Mouse (Mus musculus) left cerebral cortex, postnatal 25 days (tissue): ENCODE results near the gene Col6a1. TPM values are rescaled to one million over a fixed set of nuclear protein-coding genes. Genes with fewer than 3 reads are reported as not detected.

Experiments
- DNase-seq, 2 experiments: peaks; one replicate each; pipeline ENCODE4 v3.0.0; 2022; ENCODE audit warnings: low spot score in 2 of 2, mixed read lengths in 1 of 2
- intact Hi-C: fragments of 180-260 bp; cut with DNase I; formaldehyde crosslinking; loops from one replicate; pipeline ENCODE4 v1.15.1; 2025
- total RNA-seq, 2 experiments: library from RNA; stranded (reverse); gene quantifications; 2 replicates each; pipeline ENCODE4 v1.2.3; 2021

Gene Col6a1
- total RNA-seq, 2 experiments from 2014 or later: 35.8 to 45.6 TPM

DNA sequence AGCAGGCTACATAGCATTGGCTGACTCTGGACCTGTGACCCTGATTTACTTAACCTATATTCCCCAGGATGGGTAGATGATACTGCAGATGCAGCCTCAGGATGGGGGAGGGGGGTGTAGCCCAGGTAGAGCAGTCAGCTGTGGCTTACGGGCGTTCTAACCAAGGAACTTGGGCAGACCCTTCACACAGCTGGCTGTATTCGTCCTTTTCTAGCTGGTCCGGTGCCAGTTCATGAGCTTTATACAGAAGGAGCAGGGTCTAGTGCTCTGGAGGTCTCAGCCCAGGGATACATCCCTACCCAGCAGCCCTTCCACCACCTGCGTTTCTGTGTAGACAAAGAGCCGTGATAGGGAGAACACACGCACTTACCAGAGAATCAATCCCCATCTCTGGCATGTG is 1.3 kb upstream of the Col6a1 start:
- intact Hi-C loops: loop anchor here (5.0 kb wide), 1 partner anchor 260 kb away; the partner anchor contains the start of genes Mcm3ap and Ybey
- no peak for DNase-seq

DNA sequence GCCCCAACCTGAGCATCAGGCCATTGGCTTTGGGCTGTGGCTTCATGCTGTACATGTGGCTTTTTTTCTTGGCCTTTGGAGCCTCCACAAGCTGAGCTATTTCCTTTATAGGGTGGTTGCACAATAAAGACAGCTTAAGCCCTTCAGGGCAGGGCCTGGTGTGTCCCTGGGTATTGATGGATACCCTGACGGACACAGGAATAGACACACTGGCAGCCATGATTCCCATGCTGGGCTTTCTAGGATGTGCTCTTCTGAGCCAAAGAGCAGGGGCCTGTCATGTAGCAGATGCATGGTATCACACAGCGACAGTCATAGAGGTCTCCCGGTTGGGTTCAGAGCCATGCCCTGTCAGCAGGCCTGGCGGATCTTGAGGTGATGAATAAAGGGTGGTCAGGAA is 898 bp upstream of the Col6a1 start:
- DNase-seq: no peak
- intact Hi-C loops: loop anchor here (5.0 kb wide), 1 partner anchor 260 kb away; the partner anchor contains the start of genes Mcm3ap and Ybey

DNA sequence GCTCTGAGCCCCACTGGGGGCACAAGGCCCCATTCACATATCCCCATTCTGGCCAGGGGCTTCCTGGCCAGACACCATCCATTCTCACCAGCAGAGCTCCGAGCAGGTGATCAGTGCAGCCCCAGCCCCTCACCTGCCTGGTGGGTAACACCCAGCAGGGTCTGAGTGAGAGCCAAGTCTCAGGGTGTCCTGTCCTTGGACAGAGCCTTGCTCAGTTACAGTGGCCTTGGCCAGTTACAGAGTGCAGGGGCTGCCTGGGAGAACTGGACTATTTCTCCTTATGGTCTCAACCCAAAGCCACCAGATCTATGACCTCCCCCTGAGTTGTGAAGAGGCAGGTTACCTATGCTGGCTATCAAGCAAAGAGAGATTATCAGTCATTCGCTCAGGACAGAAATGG is 871 bp downstream of the Col6a1 start:
- intact Hi-C loops: loop anchor here (5.0 kb wide), 1 partner anchor 258 kb away; the partner anchor contains the start of genes Mcm3ap and Ybey
- DNase-seq: no peak

DNA sequence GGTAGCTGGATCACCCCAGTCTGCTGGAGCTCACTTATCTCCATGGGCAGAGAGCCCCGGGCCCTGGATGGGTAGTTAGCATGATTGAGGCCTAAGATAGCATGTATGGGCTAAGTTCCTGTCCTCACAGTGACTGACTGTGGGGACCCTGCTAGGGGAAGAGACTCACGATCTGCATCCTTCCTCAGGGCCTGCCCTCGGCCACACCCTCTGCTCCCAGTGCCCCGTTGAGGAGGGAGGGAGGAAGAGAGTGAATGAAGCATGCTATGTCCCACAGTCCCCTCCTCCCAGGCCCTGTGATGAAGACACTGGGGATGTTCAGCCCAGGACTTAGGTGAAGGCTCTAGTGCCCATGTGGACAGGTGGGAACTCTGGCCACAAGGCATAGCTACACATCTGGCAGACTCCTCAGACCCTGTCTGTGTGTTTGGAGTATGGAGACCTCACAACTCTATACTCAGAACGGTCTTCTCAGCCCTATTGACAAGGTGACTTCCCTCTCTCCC is 1.7 kb downstream of the Col6a1 start:
- no peak for DNase-seq
- intact Hi-C loops: no loop called here

- intact Hi-C loops: no loop called here
- no peak for DNase-seq
These were observed 3.1 kb downstream of the Col6a1 start for GRCm38 (mm10) chr10:76722751-76723450.

- intact Hi-C loops: no loop called here
- DNase-seq: no peak
These were observed 4.2 kb downstream of the Col6a1 start for GRCm38 (mm10) chr10:76721746-76722145.

DNA sequence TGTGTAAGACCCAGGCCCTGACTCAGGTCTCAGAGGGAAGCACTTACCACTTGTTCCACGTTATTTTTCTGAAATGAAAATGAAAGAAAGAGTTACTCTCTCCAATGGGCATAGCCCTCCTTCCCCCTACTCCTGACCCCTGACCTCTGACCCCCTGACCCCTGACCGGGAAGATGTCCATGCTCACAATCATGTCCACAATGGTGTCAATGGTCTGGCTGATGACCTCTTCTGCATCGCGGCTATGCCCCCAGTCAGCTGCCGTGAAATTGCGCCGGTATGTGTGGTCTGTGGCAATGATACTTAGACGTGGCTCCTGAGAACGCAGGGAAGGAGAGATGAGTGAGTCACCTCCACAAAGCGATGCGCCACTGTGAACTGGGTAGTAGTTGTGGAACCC is 4.8 kb downstream of the Col6a1 start:
- intact Hi-C loops: no loop called here

GRCm38 (mm10) chr10:76717631-76718030 is 8.3 kb downstream of the Col6a1 start:
- no peak for DNase-seq
- intact Hi-C loops: no loop called here

More for the DNA sequence above, 4.8 kb downstream of the Col6a1 start:
- no peak for DNase-seq

- intact Hi-C loops: no loop called here
- no peak for DNase-seq
These were observed 8.9 kb downstream of the Col6a1 start for GRCm38 (mm10) chr10:76717026-76717425.

- intact Hi-C loops: no loop called here
- no peak for DNase-seq
These were observed 11.7 kb downstream of the Col6a1 start for GRCm38 (mm10) chr10:76714303-76714702.

DNA sequence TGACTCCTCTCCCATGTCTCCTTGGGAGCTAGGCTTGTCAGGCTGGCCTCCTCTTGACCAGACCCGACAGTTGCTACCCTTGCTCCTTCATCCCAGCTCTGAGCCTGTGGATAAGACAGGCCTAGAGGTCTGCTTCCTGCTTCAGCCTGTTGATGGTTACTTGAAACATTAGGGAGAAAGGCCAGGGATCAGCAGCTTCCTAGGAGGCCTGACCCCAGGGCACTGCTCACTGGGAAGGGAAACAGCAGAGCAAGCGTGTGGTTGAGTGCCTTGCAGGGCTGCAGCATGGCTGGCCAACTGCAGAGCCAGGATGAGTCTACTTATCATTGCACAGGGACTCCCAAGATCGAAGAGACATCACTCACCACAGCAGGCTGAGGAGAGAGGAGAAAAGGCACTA is 13.5 kb downstream of the Col6a1 start:
- intact Hi-C loops: no loop called here
- no peak for DNase-seq

- intact Hi-C loops: no loop called here
- no peak for DNase-seq
These were observed 14.6 kb downstream of the Col6a1 start for GRCm38 (mm10) chr10:76711331-76711730.

GRCm38 (mm10) chr10:76708465-76708864 is 17.5 kb downstream of the Col6a1 start:
- no peak for DNase-seq
- intact Hi-C loops: no loop called here

- no peak for DNase-seq
- intact Hi-C loops: no loop called here
These were observed 18.4 kb downstream of the Col6a1 start for GRCm38 (mm10) chr10:76707584-76707983.

DNA sequence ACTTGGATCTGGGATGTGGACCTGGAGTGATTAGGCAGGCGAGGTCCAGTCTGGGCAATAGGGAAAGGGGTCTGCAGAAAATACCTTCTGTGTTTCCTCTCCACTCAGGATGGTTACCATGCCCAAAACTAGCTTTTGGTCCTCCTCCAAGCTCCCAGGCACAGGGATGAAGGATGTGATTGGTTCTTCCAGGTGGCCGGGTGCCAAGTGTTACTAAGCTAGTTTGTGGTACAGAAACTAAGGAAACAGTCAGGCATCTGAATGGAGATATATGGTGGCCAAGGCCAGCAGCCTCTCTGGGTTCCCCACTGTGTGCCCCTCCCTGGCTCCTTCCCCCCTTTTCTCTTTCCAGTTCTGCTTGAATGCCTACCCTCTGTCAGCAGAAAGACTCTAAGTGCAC is 19.0 kb downstream of the Col6a1 start:
- intact Hi-C loops: no loop called here
- DNase-seq: no peak

- no peak for DNase-seq
- intact Hi-C loops: no loop called here
These were observed 21.6 kb downstream of the Col6a1 start for GRCm38 (mm10) chr10:76704358-76704757.

DNA sequence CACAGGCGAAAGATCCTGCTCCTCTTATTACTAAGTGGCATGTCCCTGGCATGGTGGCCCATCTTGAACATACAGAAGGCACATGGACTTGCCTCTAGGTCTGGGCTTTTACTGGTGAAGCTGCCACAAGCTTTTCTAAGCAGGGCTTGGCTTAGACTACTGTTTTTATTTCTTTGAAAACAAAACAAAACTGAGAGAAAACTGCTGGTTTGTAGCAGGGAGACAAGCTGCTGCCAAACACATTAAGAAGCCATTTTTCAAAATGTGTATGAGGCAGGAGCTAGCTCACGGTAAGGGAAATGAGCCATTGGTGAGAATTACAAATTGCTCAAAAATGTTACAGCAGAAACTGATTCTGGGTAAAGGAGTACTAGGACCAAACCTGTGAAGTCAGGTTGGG is 24.5 kb downstream of the Col6a1 start:
- no peak for DNase-seq
- intact Hi-C loops: no loop called here

DNA sequence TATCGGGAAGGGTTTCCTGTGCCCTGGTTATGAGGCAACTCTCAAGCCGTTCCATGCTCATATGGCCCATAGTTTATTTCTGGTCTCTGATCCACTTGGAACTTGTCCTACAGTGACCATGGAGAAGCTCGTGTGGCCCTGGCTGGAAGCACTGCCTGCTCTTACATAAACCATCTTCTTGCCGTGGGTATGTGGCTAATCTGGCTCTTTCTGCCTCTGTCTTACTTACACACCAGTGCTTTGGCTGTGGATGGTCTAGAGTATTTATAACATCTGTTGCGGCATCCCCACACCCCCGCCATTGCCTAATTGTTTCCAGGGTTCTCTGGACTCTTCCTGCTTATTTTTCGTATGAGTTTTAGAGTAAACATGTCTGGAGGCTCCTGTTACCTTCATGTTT is 26.2 kb downstream of the Col6a1 start:
- intact Hi-C loops: no loop called here
- no peak for DNase-seq

DNA sequence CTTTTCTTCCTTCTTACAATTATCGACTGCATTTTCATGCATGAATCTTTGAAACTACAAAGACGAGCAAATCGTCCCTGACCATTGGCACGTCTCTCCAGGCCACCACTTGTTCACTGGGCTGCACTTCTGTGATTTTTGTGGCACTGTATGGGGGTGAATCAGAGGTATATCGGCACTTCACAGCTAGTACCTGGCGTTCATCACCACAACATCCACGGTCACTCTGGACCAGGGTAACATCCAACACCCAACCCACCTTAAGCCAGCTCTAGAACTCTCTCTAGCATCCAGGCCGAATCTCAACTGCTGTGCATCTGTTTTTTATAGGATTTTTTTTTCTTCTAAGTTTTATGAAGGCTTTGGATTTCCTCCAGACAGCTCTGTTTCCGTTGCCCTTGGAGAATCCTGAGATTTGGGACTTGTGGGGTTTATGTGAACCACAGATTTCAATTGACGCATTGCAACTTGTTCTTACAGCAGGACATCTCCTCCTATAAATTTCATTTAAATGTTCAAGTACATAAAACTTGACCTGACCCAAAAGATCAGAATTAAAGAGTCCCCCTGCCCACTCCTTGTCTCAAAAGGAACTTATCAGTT is 30.6 kb downstream of the Col6a1 start:
- intact Hi-C loops: no loop called here
- no peak for DNase-seq

- intact Hi-C loops: no loop called here
- DNase-seq: no peak
These were observed 31.2 kb downstream of the Col6a1 start for GRCm38 (mm10) chr10:76694765-76695164.

DNA sequence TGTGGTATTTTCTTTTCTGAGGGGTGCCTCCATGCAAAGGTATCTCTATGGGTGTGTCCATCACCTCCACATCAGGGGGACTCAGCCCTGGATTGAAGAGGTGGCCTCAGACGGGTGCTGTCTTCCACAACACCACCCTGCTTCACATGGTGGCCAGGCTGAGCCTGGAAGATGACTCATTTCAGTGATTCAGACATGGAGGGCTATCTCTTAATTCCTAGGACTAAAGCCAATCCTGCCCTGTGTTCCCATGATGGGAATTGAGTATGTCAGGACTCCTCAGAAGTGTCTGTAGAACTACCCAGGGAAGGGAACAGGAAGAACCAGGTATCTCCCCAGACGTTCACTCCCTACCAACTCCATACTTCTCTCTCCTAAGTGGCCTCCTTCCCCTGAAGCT is 32.5 kb downstream of the Col6a1 start:
- DNase-seq: no peak

More for the DNA sequence above, 32.5 kb downstream of the Col6a1 start:
- intact Hi-C loops: no loop called here
